Mouse (Mus musculus): ENCODE measurements around the gene Pik3cg.

Gene Pik3cg

DNA sequence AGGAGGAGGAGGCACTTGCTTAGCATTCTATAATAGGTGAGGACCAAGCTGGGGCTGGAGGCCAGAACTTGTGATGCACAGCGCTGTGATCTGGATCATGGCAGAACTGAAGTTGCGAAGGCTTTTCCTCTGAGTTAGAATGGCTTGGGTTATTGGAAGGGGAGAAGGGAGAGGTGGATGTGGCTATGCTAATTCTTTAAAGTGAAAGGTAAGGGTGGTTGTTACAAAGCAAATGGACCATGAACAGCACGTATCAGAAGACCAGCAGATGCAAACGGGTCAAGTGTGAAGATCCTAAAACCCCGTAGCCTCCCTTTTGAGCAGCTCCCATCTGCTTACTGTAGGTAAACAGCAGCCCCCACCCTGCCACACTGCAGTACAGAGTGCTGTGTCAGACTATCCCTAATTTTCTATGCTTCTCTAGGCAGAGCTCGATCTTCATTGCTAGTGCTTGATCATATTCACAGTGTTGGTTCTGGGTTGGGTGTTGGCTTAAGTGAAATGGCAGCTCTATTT lies 7.3 kb downstream of the Pik3cg start:
- no peak for DNase-seq

GRCm38 (mm10) chr12:32200387-32201069 lies 7.9 kb downstream of the Pik3cg start:
- DNase-seq: no peak

DNA sequence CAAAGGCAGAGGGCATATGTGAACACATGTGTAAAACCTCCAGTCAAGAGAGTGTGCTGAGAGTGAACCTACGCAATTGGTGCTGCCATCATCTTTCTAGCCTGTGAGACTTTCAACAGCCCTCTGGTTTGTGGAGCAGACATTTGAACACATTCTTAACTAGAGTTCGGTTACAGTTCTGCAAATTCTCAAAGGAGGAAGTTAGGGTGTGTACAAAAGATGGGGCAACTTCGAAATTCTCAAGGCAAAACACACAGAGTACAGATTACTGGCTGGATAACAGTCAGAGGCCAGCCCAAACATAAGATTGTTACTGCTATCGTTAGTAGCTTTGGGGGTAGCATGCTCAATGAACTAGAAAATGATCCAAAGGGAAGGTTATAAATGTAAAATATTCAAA lies 9.0 kb downstream of the Pik3cg start:
- no peak for DNase-seq

DNA sequence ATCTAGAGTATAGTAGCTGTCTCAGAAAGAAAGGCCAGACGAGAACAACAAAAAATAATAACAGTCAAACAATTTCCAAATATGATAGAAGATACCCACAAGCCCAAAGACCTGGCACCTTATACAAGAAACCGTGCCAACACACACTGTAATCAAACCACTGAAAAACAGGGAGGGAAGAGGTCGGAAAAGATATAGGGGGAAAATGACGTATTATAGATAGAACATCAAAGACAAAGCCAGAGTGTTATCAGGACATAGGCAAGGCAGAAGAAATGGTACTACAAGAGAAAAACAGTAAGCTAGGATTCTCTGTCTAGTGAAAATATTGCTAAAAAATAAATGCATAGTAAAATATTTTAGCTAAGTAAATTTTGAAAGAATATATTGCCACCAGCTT lies 10.4 kb downstream of the Pik3cg start:
- DNase-seq: no peak

GRCm38 (mm10) chr12:32195000-32195399 lies 13.5 kb downstream of the Pik3cg start:
- no peak for DNase-seq

- DNase-seq: no peak
Observed at GRCm38 (mm10) chr12:32194358-32194757, 14.1 kb downstream of the Pik3cg start.

GRCm38 (mm10) chr12:32190927-32191326 lies 17.5 kb downstream of the Pik3cg start:
- DNase-seq: no peak

- no peak for DNase-seq
Observed at GRCm38 (mm10) chr12:32187668-32188236, 20.7 kb downstream of the Pik3cg start.

DNA sequence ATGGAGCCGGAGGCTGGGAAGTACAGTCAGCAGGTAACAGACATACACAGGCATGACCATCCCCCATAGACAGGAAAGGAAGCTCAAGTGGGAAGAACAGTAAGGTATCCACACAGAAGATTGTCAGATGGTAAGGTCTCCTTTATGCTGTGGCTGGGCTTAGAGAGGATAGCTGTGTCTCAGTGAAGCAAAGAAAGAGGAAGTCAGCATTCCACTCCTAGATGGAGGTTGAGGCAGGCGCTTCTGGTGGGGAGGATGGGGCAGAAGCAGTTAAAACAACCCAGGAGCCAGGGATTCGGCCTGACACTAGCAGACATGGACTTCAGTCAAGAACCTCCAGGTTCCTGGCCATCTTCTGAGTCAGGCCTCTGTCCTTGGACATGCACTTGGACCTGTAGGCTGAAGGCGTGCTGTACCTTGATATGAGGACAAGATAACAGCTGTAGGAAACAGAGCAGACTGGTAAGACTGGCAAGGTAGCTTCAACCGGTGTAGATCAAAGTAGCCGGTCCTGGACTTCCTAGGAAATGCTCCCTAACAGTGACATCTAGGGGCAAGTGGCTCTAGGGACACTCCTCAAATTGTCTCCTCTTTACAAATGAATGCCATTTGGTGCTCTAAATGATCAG lies 21.7 kb downstream of the Pik3cg start:
- no peak for DNase-seq

DNA sequence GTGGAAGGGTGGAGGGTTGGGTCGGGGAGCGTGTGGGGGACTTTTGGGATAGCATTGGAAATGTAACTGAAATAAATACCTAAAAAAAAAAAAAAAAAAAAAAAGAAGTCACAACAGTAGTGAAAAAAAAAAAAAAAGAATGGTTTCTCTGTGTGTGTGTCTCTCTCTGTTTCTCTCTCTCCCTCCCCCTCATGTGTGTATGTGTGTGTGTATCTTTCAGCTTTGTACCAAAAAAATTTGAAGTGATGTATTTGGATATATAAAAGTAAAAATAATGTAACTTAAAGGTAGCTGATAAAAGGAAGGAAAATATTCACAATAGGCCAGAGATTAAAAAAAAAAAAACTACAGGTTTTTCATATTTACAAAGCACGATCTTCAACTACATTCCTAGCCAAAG lies 23.6 kb downstream of the Pik3cg start:
- DNase-seq: no peak

DNA sequence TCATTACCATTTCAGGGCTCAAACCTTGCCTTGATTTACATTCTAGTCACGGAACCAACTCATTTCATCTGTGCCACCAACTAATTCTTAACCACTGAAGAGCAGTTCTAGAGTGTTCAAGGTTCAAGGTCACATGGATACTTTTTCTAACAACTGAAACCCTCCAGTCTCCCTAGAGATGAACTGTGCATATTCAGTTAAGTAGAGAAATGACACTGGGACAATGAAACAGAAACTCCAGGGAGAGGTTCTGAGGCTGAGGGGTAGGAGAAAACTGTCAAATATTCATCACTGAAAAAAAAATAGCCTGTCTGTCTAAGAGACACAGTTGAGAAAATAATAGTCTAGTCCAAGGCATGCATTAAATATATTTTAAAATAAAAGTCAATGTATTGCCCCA lies 24.9 kb downstream of the Pik3cg start:
- DNase-seq: no peak

DNA sequence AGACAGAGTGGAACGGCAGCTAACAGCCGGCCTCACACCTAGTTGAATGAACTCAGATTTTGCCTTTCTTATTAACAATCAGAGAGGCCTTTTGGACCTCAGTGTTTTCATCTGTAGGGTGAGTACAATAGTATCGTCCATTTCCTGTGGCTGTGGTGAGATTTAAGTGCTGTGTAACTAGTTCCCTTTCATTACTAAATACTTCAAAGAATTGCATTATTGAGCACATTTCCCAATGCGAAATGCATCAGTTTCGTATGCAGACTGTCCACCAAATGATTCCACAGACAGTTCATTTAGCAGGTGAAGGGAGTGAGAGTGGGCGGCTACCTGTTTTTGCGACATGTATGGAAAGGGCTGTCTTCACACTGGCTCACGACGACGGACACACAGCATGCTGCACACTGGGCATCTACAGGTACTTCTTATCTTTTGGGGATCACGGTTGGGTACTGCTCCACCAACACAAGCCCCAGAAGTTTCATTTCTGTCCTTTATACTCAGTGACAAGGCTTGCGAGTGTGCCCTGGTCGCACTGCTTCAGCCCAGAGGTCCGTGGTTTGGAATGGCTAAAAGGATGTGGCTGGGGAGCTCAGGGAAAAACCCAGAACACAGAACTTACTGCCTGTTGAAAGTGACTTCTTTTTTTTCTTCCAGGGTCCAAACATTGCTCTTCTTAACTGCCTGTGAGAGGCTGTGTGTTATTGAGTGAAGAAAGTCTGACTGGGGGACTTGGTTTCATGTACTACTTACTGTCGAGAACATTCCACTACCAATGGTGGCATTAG lies 25.6 kb downstream of the Pik3cg start:
- DNase-seq: no peak

GRCm38 (mm10) chr12:32181885-32182284 lies 26.6 kb downstream of the Pik3cg start:
- no peak for DNase-seq

- no peak for DNase-seq
Observed at GRCm38 (mm10) chr12:32174437-32174836, 34.0 kb downstream of the Pik3cg start.

DNA sequence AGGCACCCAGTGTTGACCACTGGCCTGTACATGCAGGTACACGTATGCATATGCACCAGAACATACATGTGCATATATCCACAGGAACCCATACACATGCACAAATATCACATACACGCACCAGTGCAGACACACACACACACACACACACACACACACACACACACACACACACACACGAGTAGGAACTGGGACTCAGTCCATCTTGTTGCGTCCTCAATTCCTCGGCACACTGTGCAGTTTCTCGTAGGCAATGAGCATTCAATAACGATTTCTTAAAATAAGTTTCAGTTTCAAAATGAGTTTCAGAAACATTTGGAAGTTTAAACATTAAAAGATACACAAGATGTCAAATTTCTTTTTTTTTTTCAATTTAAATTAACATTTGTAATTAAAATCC lies 35.6 kb downstream of the Pik3cg start:
- DNase-seq: no peak

DNA sequence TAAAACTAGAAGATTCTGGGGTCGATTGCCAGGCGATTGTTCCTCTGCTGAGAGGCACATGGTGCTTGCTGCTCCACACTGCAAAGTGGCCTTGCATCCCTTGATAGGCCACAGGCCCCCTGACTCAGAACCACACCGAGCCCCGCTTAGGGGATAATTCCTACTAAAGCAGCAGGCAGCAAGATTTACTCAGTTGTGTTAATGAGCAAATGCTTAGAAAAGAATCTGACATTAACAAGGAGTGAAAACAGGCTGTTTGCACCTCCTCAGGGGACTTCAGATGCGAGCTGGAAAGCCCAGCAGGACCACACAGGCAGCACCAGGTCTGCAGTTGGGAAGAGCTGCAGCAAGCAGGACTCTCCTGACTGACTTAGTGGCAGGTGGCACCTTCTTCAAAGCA lies 39.3 kb downstream of the Pik3cg start:
- no peak for DNase-seq

DNA sequence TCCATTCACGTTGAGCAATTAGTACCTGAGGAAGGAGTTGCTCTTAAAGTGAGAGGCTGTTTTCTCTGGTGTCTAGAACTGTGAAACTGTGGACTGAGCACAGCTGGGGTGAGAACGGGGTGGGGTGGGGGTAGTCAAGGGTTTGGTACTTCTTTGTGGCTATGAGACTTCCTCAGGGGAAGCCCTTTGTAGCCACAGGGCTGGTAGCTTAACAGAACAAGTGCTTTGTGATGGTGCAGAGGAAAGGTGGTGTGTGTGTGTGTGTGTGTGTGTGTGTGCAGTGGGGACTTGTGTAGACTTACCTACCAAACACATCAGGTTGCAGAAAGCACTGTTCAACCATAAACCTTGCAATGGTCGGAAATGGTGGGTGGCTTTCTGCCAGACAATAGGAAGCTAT lies 39.7 kb downstream of the Pik3cg start:
- DNase-seq: no peak

DNA sequence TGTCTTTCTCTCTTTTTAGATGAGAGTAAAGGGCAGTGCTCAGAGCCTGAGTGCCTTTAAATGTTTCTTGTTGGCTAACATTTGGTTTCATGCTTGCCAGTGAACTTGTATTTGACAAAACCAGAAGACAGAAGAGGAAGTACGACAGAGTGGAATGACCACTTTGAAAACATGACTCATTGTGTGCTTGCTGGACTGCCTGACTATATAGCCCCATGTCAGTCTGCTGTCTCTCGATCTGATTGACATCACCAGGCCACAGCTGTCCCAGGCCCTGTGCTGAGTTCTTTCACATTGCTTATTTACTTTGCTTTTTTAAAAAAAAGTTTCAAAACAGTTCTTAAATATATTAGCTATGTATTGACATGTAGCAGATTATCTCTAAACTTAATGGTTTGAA lies 44.8 kb downstream of the Pik3cg start:
- DNase-seq: no peak

DNA sequence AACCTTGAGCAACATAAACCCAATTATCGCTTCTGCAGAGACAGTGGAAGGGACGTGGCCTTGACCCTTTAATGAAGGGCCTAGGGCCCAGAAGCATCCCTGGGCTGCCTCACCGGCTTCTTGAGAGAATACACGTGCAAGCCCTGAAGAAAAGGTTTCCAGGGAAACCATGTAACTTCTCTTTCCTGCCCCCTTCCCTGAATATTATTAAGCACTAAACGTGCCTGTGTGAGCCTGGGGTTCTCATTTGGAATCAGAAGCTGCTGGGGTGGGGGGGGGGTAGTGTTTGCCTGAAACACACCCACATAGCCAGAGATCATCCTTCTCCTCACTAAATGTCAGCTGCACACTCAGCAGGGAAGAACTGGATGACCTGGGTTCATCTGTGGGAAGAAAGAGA lies 49.7 kb downstream of the Pik3cg start:
- DNase-seq: no peak

DNA sequence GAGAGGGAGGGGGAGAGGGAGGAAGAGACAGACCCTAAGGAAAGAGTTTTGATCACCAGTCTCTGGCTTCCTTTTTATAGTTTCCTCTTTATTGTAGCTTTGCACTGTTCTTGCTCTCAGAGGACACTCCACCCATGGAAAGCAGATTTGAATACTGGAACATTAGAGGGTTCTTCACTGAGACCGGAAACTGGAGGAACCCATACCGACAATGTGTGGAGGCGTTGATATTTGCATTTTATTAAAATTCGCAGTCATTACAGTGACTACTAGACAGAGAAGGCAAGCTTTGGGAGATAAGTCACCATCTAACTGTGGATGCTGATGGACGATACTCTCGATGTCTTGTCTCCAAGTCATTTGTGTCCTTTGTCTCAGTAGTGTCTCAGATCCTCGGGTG lies 61.9 kb downstream of the Pik3cg start:
- no peak for DNase-seq

DNA sequence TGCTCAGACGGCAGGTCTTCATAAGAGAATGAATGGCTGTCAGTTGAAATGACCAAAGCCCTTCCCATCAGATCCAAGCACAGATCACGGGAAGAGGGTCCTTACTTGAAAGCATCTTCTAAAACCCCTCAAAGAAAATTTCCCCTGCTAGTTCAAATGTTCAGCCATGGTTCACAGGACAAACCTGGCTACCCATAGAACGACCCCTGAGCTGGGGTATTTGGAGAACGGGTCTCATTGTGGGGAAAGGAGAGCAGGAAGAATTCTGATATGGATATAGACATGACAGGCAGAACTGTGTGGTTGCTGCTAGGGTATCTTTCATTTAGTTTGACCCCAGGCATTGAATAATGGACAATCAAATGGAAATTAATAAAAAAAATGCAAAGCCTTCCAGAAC lies 62.8 kb downstream of the Pik3cg start:
- no peak for DNase-seq

DNA sequence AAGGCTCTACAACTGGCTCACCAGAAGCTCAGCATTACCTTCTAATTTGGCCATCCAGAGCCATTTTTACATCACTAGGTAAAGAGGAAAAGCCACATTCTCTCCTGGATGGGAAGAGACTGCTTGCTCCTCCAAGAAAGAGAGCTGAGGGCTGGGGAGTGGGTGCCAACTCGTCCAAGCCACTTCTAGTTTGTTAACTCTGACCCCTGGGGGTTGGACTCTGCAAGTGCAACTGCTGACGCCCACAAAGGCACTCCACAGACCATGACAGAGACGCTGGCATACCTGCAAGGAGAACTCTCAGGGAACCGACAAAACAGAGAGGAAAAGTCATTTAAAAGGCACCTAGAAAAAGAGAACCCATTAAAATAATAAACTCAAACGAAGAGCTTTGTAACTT lies 63.9 kb downstream of the Pik3cg start:
- peak; percentile 39 for DNase-seq

- DNase-seq: no peak
Observed at GRCm38 (mm10) chr12:32143782-32144181, 64.7 kb downstream of the Pik3cg start.

DNA sequence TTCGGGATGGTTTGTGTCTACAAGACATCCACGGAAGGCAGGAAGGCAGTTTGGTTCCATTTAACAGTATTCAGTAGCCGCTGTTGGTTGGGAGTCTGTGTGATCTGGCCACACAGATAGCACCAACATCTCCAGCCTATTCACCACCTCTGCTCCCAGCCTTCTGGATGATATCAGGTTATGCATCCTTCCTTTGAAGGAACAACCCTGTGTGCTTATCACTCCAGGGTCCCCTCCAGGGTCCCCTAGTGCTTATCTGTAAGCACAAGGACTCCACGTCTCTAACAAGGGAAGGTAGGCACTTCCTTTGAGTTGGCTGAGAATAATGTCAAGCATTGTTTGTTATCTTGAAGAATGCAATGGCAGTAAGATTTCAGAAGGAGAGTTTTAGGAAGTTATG lies 65.3 kb downstream of the Pik3cg start:
- DNase-seq: no peak
